Mouse (Mus musculus): ENCODE results near the gene Nr2c2.

DNA sequence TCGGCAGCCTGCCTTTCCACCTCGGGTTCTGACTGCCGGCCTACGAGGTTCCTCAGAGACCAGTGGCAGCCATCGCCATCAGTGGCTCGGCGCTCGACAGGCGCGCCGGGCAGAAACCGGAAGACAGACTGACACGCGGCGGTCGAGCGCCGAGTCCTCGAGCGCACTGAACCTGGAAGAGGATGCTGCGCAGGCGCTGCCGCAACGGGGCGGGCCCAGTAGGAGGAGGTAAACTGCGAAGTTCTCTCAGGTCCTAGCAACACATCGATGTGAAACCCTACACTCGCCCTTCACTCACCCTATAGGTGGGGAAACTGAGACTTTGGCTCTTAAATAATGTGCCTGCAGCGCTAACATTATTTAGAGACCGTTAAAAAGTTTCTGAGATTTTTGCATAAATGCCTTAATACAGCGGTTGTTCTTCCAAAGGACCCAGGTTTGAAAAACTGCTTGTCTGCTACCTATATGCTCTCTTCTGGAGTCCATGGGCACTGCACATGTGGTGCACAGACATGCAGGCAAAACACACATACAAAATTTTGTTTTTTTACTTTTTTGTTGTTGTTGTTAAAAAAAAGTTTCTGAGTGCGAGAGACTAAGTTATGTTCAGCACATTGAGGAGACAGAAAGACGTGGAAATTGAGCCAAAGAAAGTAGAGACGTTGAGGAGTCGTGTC lies 123.7 kb downstream of the Nr2c2 start, which contains the start of gene Rbsn:
- TF ChIP-seq CTCF (IDR thresholded peaks at IDR 0.05; ENCODE audit: insufficient read depth, low read depth, low read length), result no peak
- TF ChIP-seq POLR2A (IDR thresholded peaks at IDR 0.05; ENCODE audit: insufficient read depth, low read depth, low read length), result peak; percentile 71

Data from olfactory bulb, adult 2 months (tissue).